Mouse (Mus musculus) retina, postnatal 1 day (tissue): ENCODE measurements around the gene Rftn1.
"Not testable (repeated sequence)": the region's sequence is repeated elsewhere in the genome, so short reads cannot be mapped to it uniquely, and the experiment has no call there.

Source experiments
- DNase-seq: peaks from one replicate; pipeline ENCODE4 v3.0.0-alpha.2; 2012

Rftn1 gene

GRCm38 (mm10) chr17:50127045-50127813, 63.2 kb downstream of the Rftn1 start:
- DNase-seq, result no peak

GRCm38 (mm10) chr17:50126545-50126944, 63.9 kb downstream of the Rftn1 start:
- DNase-seq, result no peak

- DNase-seq, result no peak
These were observed 64.6 kb downstream of the Rftn1 start for GRCm38 (mm10) chr17:50125900-50126299.

GRCm38 (mm10) chr17:50125245-50125798, 65.2 kb downstream of the Rftn1 start:
- no peak for DNase-seq

GRCm38 (mm10) chr17:50124708-50125107, 65.8 kb downstream of the Rftn1 start:
- DNase-seq, result no peak

GRCm38 (mm10) chr17:50122555-50122954, 67.9 kb downstream of the Rftn1 start:
- DNase-seq, result no peak

- DNase-seq, result no peak
These were observed 70.4 kb downstream of the Rftn1 start for GRCm38 (mm10) chr17:50120098-50120497.

GRCm38 (mm10) chr17:50117461-50117860, 73.0 kb downstream of the Rftn1 start:
- DNase-seq, result no peak

GRCm38 (mm10) chr17:50116980-50117379, 73.5 kb downstream of the Rftn1 start:
- peak; percentile 44 for DNase-seq

GRCm38 (mm10) chr17:50116401-50116800, 74.1 kb downstream of the Rftn1 start:
- DNase-seq, result not testable (repeated sequence)

- DNase-seq, result not testable (repeated sequence)
These were observed 74.8 kb downstream of the Rftn1 start for GRCm38 (mm10) chr17:50115716-50116115.

GRCm38 (mm10) chr17:50114659-50115058, 75.8 kb downstream of the Rftn1 start:
- peak; percentile 37 for DNase-seq

GRCm38 (mm10) chr17:50110650-50111415, 79.6 kb downstream of the Rftn1 start:
- DNase-seq, result no peak

- DNase-seq, result no peak
These were observed 83.7 kb downstream of the Rftn1 start for GRCm38 (mm10) chr17:50106811-50107210.

- DNase-seq, result no peak
These were observed 86.3 kb downstream of the Rftn1 start for GRCm38 (mm10) chr17:50104131-50104530.

GRCm38 (mm10) chr17:50101416-50101815, 89.1 kb downstream of the Rftn1 start:
- no peak for DNase-seq

- no peak for DNase-seq
These were observed 90.4 kb downstream of the Rftn1 start for GRCm38 (mm10) chr17:50100070-50100469.

- no peak for DNase-seq
These were observed 91.1 kb downstream of the Rftn1 start for GRCm38 (mm10) chr17:50099378-50099777.

- DNase-seq, result no peak
These were observed 92.2 kb downstream of the Rftn1 start for GRCm38 (mm10) chr17:50098297-50098696.

GRCm38 (mm10) chr17:50097831-50098230, 92.6 kb downstream of the Rftn1 start:
- DNase-seq, result no peak

GRCm38 (mm10) chr17:50096305-50096704, 94.2 kb downstream of the Rftn1 start:
- DNase-seq, result no peak

GRCm38 (mm10) chr17:50094596-50094995, 95.9 kb downstream of the Rftn1 start:
- DNase-seq, result no peak

GRCm38 (mm10) chr17:50094077-50094476, 96.4 kb downstream of the Rftn1 start:
- DNase-seq, result no peak

- DNase-seq, result no peak
These were observed 97.1 kb downstream of the Rftn1 start for GRCm38 (mm10) chr17:50093356-50093755.
